Mouse (Mus musculus) cerebellum, adult 9-11 months (tissue): ENCODE data around the gene Spc25.

Source experiments
- DNase-seq: peaks from one replicate; pipeline ENCODE4 v3.0.0; 2022

Spc25 gene

DNA sequence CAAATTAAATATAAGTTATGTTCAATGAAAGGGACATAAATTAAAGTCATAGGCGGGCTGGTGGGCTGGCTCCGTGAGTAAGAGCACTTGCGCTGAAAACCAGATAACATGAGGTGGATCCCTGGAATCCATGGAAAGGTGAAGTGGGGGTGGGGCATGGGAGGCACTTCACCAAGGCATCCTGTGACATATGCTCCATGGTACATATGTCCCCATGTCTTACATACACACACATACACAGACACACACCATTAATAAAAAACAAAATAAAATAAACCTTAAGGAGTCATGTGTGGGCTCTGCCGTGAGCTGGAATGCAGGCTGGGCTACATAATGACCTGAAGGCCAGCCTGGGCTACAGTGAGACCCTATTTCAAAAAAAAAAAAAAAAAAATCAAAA, 26.3 kb downstream of the Spc25 start:
- no peak for DNase-seq

GRCm38 (mm10) chr2:69175296-69175695, 30.7 kb downstream of the Spc25 start:
- no peak for DNase-seq

GRCm38 (mm10) chr2:69170395-69171077, 35.5 kb downstream of the Spc25 start:
- DNase-seq, result no peak

- DNase-seq, result no peak
These were observed 47.1 kb downstream of the Spc25 start for GRCm38 (mm10) chr2:69158907-69159306.

GRCm38 (mm10) chr2:69156283-69156682, 49.7 kb downstream of the Spc25 start:
- no peak for DNase-seq

GRCm38 (mm10) chr2:69155861-69156260, 50.1 kb downstream of the Spc25 start:
- DNase-seq, result no peak

- DNase-seq, result no peak
These were observed 55.2 kb downstream of the Spc25 start for GRCm38 (mm10) chr2:69150841-69151240.

DNA sequence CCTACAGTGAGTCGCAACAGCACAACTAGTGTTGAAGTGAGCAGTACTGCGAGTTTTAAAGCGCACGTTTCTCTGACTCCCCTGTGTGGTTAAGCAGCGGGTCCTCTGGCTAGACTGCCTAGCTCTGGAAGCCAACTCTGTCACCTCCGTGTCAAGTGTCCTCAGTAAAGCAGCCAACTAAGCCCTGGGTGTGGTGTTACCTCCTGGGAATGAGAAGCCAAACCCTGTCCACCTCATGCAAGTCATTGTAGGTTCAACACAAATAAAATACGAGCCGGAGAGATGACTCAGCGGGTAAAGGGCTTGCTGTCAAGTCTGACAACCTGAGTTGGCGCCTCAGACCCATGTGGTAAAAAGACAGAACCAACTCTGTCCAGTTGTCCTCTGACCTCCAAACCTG, 56.8 kb downstream of the Spc25 start:
- DNase-seq, result no peak

DNA sequence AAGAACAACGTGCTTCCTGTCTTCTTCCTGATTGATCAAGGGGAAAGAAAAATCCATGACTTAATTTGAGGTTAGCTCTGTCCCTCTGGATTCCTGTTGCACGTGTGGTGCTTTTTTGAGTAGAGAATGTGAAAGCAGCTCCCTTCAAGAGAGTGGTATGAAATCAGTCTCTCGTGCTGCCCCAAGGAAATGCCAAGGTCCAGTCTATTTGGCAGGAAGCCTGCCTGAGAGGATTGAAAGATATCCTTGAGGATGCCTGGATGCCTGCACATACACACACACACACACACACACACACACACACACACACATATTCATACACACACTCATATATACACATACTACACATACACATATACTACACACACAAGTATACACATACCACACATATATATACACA, 57.3 kb downstream of the Spc25 start:
- DNase-seq, result no peak
